Mouse (Mus musculus): ENCODE measurements at regions not wholly inside any gene's neighbourhood (a gene's known extent, or its start where the extent isn't known, plus 50 kb on each side); places are given as distances from the start of the nearest gene placed in this dataset.

DNA sequence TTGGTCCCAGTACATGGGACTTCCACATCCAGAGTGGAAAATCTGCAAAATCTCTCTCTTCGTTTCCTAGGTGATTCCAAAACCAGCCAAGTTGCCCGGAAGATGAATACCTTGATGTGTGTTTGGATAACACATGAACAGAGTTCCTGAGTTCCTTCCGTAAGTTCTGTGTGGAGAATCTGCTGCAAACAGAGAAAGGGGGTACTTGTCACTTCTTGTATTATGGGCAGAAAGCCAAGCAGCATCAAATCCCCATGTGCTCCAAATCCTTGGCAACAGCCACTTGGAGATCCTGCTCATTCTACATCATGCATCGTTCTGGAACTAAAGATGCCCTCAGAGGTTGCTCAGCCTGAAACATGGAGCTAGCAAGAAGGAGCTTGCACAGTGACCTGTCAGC lies 111.1 kb upstream of the Irx5 start:
- no peaks in the 10 kb centered on the region for H3K27me3 ChIP-seq
- no peaks in the 10 kb centered on the region for H3K36me3 ChIP-seq (replicated peaks)
- 58% methylated on average over 4 of the region's 4 CpGs for WGBS (ENCODE audit: insufficient replicate concordance)
- no peak overlapping the region for H3K4me3 ChIP-seq (replicated peaks)
- no peak overlapping the region for H3K9ac ChIP-seq
- no peaks in the 10 kb centered on the region for H3K9me3 ChIP-seq (replicated peaks)
- ATAC-seq (ENCODE audit: insufficient read depth): no peak
- H3K4me2 ChIP-seq: no peak overlapping the region
- H3K4me1 ChIP-seq (replicated peaks): no peaks in the 10 kb centered on the region
- H3K27ac ChIP-seq (replicated peaks): no peak overlapping the region

DNA sequence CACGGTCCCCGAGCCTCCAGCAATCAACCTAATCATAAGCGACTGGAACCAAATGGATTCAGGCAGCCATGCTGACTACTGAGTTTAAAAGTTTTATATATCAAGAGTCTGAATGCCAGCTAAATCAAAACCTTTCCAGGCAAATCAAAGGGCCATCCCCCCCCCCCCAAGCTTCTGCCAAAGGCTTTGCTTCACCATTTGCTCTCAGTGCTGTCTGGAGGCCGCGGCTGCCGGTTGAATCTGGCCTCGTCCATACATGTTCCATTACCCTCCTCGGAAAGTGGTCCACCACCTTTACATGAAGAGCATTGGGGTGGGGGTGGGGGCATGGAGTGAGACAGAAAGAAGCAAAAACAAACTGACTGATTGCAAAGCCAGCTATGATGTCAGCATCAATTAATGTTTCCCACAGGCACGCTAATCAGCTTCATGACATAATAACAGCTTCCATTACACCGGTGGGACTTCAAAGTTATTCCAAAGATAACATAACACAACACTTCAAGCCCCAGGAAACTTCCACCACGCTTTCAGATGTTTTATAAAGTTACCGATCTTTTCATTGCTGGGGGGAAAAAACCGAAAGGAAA lies 116.6 kb upstream of the Irx5 start:
- no peak for ATAC-seq (ENCODE audit: insufficient read depth)
- WGBS (ENCODE audit: insufficient replicate concordance): 73% methylated on average over 13 of the region's 13 CpGs

DNA sequence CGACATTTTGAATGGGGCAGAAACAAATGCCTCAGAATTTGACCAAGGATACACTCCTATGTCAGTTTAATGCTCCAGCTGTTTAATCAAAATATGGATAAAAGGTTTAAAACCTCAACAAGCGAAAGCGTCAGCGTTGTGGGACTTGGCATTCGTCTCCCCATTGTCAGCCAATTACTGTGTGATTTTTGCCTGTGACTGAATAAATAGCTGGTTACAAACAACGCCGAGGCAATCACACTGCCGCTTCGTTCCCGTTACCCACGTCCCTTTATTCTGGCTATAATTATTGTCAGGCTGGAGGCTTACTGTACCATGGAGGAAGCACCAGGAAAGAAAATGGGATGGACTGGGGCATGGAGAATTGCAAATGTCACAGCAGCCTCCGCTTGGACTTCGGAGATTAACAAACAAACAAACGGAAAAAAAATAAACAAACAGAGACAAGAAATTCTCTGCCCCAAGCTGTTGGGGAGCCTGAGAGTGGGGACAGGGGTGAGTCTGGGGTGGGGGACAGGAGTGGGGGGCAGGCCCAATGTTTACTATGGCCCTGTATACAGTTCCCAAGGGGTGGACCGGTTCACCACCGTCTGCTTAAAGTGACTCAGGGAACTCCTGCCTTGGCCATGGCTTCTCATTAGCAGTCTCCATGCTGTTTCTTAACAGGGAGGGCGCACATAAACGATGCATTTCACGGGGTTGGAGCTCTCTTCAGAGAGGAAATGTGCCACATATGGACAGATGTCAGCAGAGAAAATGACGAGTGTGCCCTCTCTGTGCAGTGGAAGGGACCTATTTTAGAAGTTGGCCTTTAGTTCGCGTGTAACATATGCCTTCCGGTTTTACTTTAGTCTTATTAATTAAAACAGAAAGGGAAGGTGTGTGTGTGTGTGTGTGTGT lies 125.8 kb upstream of the Irx5 start:
- H3K9me3 ChIP-seq (replicated peaks): no peaks in the 10 kb centered on the region
- 55% methylated on average over 23 of the region's 23 CpGs for WGBS (ENCODE audit: insufficient replicate concordance)
- no peak overlapping the region for H3K9ac ChIP-seq
- no peak overlapping the region for H3K4me3 ChIP-seq (replicated peaks)
- ATAC-seq (ENCODE audit: insufficient read depth): no peak
- H3K27me3 ChIP-seq: no peaks in the 10 kb centered on the region
- no peaks in the 10 kb centered on the region for H3K4me1 ChIP-seq (replicated peaks)
- no peak overlapping the region for H3K4me2 ChIP-seq
- H3K27ac ChIP-seq (replicated peaks): no peak overlapping the region
- no peaks in the 10 kb centered on the region for H3K36me3 ChIP-seq (replicated peaks)

More for the DNA sequence above, 116.6 kb upstream of the Irx5 start:
- no peaks in the 10 kb centered on the region for H3K4me1 ChIP-seq (replicated peaks)
- H3K9me3 ChIP-seq (replicated peaks): no peaks in the 10 kb centered on the region
- no peak overlapping the region for H3K27ac ChIP-seq (replicated peaks)
- H3K4me3 ChIP-seq (replicated peaks): no peak overlapping the region
- no peak overlapping the region for H3K4me2 ChIP-seq
- H3K27me3 ChIP-seq: no peaks in the 10 kb centered on the region
- no peak overlapping the region for H3K9ac ChIP-seq
- H3K36me3 ChIP-seq (replicated peaks): no peaks in the 10 kb centered on the region

DNA sequence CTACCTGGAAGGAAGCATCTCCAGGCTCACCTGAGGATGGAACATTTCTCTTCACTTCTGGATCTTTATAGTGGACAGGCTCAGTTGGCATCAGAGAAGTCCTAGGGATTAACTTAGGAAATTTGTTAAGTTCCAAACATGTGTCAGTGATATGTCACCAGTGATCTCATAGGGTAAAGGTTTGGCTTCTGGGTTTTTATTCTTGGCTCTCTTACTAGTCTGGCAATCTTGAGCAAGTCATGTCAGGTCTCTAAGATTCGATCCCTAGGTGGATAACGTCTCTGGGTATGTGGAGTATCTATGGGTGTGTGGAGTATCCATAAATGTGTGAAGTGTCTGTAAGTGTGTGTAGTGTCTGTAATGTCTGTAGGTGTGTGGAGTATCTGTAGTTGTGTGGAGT lies 127.9 kb upstream of the Irx5 start:
- Histone ChIP-seq H3K9ac (no peak overlapping the region), H3K27ac (replicated peaks) (no peak overlapping the region), H3K4me2 (no peak overlapping the region), H3K9me3 (replicated peaks) (no peaks in the 10 kb centered on the region), H3K4me3 (replicated peaks) (no peak overlapping the region), H3K27me3 (no peaks in the 10 kb centered on the region), H3K4me1 (replicated peaks) (no peaks in the 10 kb centered on the region), H3K36me3 (replicated peaks) (no peaks in the 10 kb centered on the region)
- 53% methylated on average over 2 of the region's 2 CpGs for WGBS (ENCODE audit: insufficient replicate concordance)
- no peak for ATAC-seq (ENCODE audit: insufficient read depth)

DNA sequence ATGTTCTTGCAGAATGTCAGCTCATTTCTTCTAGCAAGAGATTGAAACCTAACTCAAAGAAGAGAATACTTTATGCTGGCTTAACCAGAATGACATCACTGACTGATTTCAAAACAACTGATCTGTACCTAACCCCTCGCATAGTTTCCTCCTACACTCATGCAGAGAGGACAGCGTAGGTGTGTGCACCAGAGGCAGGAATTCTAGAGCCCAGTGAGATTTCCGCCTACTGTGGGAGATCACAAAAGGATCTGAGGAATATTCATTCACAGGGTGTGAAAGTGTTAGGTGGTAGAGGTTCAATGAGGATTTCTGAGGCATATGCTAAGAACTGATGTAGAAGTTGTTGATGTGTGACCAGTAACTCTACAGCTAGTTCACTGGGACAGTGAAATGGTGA lies 132.5 kb upstream of the Irx5 start:
- ATAC-seq (ENCODE audit: insufficient read depth): no peak
- H3K9ac ChIP-seq: no peak overlapping the region
- no peak overlapping the region for H3K4me3 ChIP-seq (replicated peaks)
- H3K27ac ChIP-seq (replicated peaks): no peak overlapping the region
- H3K4me1 ChIP-seq (replicated peaks): no peaks in the 10 kb centered on the region
- H3K4me2 ChIP-seq: no peak overlapping the region
- H3K36me3 ChIP-seq (replicated peaks): no peaks in the 10 kb centered on the region
- H3K27me3 ChIP-seq: no peaks in the 10 kb centered on the region
- H3K9me3 ChIP-seq (replicated peaks): no peaks in the 10 kb centered on the region
- WGBS (ENCODE audit: insufficient replicate concordance): 53% methylated on average over 3 of the region's 3 CpGs

DNA sequence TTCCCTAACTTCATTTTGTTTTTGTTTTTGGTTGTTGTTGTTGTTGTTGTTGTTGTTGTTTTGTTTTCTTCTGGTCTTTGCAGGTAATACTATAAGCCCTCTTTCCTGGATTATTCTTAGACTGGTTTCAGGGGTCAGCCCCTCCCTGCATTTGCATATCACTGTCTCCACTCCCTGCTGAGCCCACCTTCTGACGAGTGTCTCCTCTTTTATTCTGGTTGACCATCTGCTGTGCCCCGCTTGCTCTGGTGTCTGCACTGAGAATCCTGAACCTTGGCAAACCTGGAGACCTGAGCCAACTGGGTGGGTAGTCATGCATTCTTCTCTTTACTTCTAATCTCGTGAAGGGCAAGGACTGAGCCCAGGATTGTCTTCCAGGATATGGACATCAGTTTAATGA lies 134.4 kb upstream of the Irx5 start:
- Histone ChIP-seq H3K4me3 (replicated peaks) (no peak overlapping the region), H3K4me1 (replicated peaks) (no peaks in the 10 kb centered on the region), H3K4me2 (no peak overlapping the region), H3K9me3 (replicated peaks) (no peaks in the 10 kb centered on the region), H3K27me3 (no peaks in the 10 kb centered on the region), H3K27ac (replicated peaks) (no peak overlapping the region), H3K9ac (no peak overlapping the region), H3K36me3 (replicated peaks) (no peaks in the 10 kb centered on the region)
- no peak for ATAC-seq (ENCODE audit: insufficient read depth)
- WGBS (ENCODE audit: insufficient replicate concordance): 40% methylated on average over 3 of the region's 3 CpGs

DNA sequence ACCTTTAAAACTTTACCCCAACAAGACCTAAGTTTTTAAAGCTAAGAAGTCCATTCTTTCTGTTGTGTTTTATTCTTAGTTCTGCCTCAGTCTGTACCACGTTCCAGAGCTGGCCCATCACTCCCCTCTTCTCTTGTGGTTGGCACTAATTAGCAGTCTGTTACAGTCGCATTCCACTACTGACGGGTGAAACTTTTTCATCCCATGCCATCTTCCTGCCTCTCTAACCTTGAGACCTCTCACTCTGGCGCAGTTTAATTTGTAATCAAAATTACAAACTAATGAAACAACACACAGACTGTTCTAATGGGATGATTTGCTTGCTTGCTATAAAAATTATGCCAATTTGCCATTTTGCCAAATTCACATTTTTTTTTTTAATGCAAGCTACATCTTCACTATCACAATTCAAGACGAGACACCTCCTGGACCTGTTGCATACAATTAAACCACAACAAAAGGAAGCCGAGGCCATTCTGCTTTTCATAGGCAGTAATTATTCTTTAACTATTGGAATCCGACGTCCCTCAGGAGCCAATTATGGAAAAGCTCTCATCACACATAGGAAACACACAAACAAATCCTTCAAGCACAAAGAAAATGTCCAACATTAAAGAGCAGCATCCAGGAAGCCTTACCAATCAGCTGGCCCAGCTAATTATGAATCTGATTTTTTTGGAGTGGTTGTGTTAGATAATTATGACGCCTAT lies 138.1 kb upstream of the Irx5 start:
- Histone ChIP-seq H3K4me3 (replicated peaks) (no peak overlapping the region), H3K9me3 (replicated peaks) (no peaks in the 10 kb centered on the region), H3K36me3 (replicated peaks) (no peaks in the 10 kb centered on the region), H3K27ac (replicated peaks) (no peak overlapping the region), H3K27me3 (peaks cover 7% of the 10 kb centered on the region), H3K4me1 (replicated peaks) (no peaks in the 10 kb centered on the region), H3K4me2 (no peak overlapping the region), H3K9ac (no peak overlapping the region)
- 60% methylated on average over 9 of the region's 9 CpGs for WGBS (ENCODE audit: insufficient replicate concordance)
- no peak for ATAC-seq (ENCODE audit: insufficient read depth)

DNA sequence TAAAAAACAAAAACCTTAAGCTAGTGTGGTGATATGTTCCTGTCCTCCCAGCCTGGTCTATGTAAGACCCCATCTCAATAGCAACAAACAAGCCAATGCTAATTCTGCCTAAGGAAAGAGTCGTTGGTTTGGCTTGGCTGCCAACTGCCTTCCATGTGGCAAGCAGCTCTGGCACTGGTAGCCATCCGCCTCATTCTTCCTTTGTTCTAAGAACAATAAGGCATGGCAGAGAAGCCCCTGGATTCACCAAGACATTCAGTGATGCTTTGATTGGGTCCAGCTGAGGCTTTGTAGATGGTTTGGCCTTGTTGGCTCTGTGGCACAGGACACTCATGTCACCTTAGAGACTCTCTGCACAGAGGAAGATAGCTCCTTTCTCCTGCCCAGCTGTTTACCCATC lies 139.9 kb upstream of the Irx5 start:
- 58% methylated on average over 2 of the region's 2 CpGs for WGBS (ENCODE audit: insufficient replicate concordance)
- Histone ChIP-seq H3K27me3 (peaks cover 7% of the 10 kb centered on the region), H3K9me3 (replicated peaks) (no peaks in the 10 kb centered on the region), H3K36me3 (replicated peaks) (no peaks in the 10 kb centered on the region), H3K4me2 (no peak overlapping the region), H3K4me3 (replicated peaks) (no peak overlapping the region), H3K9ac (no peak overlapping the region), H3K27ac (replicated peaks) (no peak overlapping the region), H3K4me1 (replicated peaks) (no peaks in the 10 kb centered on the region)
- no peak for ATAC-seq (ENCODE audit: insufficient read depth)

DNA sequence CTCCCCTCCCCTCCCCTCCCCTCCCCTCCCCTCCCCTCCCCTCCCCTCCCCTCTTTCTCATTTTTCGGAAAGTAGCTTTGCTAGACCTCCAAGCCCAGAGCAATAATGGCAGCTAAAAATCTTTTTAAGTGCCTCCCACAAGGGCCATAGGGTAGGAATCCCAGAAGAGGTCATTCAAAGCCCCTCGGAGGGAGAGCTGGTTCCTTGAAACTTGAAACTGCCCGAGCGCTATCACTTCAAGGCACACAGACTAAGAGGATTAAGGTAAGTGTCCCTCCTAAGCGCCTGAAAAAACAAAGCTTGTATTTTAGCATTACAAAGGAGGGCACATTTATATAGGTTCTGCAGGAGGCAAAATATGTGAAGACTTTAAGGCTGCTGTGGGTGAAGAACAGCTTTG lies 141.2 kb upstream of the Irx5 start:
- Histone ChIP-seq H3K27ac (replicated peaks) (no peak overlapping the region), H3K9ac (no peak overlapping the region), H3K36me3 (replicated peaks) (no peaks in the 10 kb centered on the region), H3K9me3 (replicated peaks) (no peaks in the 10 kb centered on the region), H3K27me3 (peaks cover 7% of the 10 kb centered on the region), H3K4me1 (replicated peaks) (no peaks in the 10 kb centered on the region), H3K4me3 (replicated peaks) (no peak overlapping the region), H3K4me2 (no peak overlapping the region)
- no peak for ATAC-seq (ENCODE audit: insufficient read depth)
- WGBS (ENCODE audit: insufficient replicate concordance): 20% methylated on average over 4 of the region's 5 CpGs

DNA sequence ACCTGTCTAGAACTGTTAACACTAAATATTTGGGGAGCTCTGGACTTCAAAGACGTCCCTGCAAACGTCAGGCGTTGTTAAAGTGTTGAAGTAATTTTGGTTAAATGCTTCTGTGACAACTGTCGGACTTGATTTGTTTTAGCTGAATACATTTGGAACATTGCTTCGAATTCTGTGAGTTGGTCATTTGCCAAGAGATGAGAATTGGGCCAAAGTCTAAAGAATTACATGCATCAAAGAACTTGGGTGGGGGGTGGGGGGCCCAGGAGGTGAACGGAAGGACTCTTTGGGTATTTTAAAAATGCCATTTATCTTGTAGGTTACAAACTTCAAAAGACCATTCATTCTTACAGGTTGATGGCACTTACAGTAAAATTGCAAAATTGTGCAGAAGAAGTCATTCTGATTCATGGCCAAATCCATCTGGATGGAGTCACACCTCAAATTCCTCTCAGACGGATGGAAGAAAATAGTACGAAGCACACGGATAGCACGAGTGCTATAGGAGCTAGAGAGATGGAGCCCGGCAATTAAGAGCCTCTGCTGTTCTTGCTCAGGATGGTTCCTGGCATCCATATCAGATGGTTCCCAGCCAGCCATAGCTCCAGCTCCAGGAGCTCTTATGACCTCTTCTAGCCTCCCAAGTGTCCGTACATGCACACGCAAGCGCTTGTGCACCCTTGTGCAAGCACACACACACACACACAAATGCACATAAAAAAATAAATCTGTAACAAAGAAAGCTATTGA lies 144.5 kb upstream of the Irx5 start:
- Histone ChIP-seq H3K27ac (replicated peaks) (no peak overlapping the region), H3K9me3 (replicated peaks) (no peaks in the 10 kb centered on the region), H3K36me3 (replicated peaks) (no peaks in the 10 kb centered on the region), H3K4me2 (no peak overlapping the region), H3K9ac (no peak overlapping the region), H3K27me3 (peaks cover 7% of the 10 kb centered on the region), H3K4me1 (replicated peaks) (no peaks in the 10 kb centered on the region), H3K4me3 (replicated peaks) (no peak overlapping the region)
- ATAC-seq (ENCODE audit: insufficient read depth): no peak
- WGBS (ENCODE audit: insufficient replicate concordance): 72% methylated on average over 14 of the region's 14 CpGs

DNA sequence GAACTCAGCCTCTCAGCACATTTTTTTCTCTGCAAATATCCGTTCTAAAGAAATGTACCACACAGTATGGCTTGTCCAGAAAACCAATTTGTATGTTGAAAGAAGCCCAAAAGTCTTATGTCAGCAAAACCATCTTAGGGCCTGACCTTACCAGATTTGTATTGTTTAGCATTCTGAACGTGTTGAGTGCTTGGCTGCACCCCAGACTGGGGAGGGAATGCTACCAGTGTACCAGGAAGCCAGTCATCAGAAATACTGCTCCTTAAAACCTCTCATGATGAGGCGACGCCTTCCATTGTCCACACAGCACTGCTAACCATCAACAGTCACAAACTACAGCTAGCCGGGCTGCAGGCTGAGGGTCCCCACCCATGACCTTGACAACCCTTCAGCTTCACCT lies 148.3 kb upstream of the Irx5 start:
- Histone ChIP-seq H3K4me2 (no peak overlapping the region), H3K9ac (no peak overlapping the region), H3K36me3 (replicated peaks) (no peaks in the 10 kb centered on the region), H3K27ac (replicated peaks) (no peak overlapping the region), H3K9me3 (replicated peaks) (no peaks in the 10 kb centered on the region), H3K27me3 (no peaks in the 10 kb centered on the region), H3K4me3 (replicated peaks) (no peak overlapping the region), H3K4me1 (replicated peaks) (no peaks in the 10 kb centered on the region)
- 48% methylated on average over 5 of the region's 5 CpGs for WGBS (ENCODE audit: insufficient replicate concordance)
- ATAC-seq (ENCODE audit: insufficient read depth): no peak

All from liver, embryonic 15.5 days (tissue).